Mouse (Mus musculus) forebrain, embryonic 15.5 days (tissue): Measurements from ENCODE around the gene Tmem143. TPM values are rescaled to one million over a fixed set of nuclear protein-coding genes. Genes with fewer than 3 reads are reported as not detected.

Experiments used
- ATAC-seq: fragments of 200-750 bp; cut with Nextera tagmentation; replicated peaks from 2 replicates; pipeline ENCODE4 v1.8.0; 2017; ENCODE audit warnings: mild to moderate bottlenecking, moderate TSS enrichment, moderate library complexity
- H3K27ac ChIP-seq: fragments of 300-500 bp; sonication (generic); replicated peaks from 2 replicates; pipeline ENCODE4 v1.5.1; 2015; ENCODE audit warnings: mild to moderate bottlenecking, inconsistent platforms
- H3K27me3 ChIP-seq: fragments of 300-500 bp; sonication (generic); 2 replicates; pipeline ENCODE4 v1.6.1; 2015; ENCODE audit warnings: inconsistent platforms
- H3K36me3 ChIP-seq: fragments of 300-500 bp; sonication (generic); 2 replicates; pipeline ENCODE4 v1.6.1; 2015; ENCODE audit warnings: mild to moderate bottlenecking, inconsistent platforms
- H3K4me1 ChIP-seq: fragments of 300-500 bp; sonication (generic); 2 replicates; pipeline ENCODE4 v1.6.1; 2015; ENCODE audit warnings: inconsistent platforms
- H3K4me2 ChIP-seq: fragments of 300-500 bp; sonication (generic); replicated peaks from 2 replicates; pipeline ENCODE4 v1.6.1; 2015; ENCODE audit warnings: mild to moderate bottlenecking, inconsistent platforms
- H3K4me3 ChIP-seq: fragments of 300-500 bp; sonication (generic); 2 replicates; pipeline ENCODE4 v1.5.1; 2015; ENCODE audit warnings: mild to moderate bottlenecking, inconsistent platforms
- H3K9ac ChIP-seq: fragments of 300-500 bp; sonication (generic); replicated peaks from 2 replicates; pipeline ENCODE4 v1.6.1; 2015; ENCODE audit warnings: mild to moderate bottlenecking, inconsistent platforms
- H3K9me3 ChIP-seq: fragments of 300-500 bp; sonication (generic); 2 replicates; pipeline ENCODE4 v1.6.1; 2016; ENCODE audit warnings: inconsistent platforms
- WGBS: fragments of 180-500 bp; shearing (Covaris S2); methylation state at CpG from one replicate; pipeline ENCODE4 v1.1.7; 2015; ENCODE audit warnings: mixed read lengths; 5-methylcytosine and 5-hydroxymethylcytosine counted together
- polyA plus RNA-seq: library from polyadenylated mRNA; unstranded; fragments of >200 nt; fragmentation: Nextera tagmentation; extraction: Ambion mirVana; gene quantifications from 2 replicates; pipeline ENCODE4 v1.2.1, GENCODE M21; 2015

Gene Tmem143
- 4.8 and 5.7 TPM in 2 replicates for polyA plus RNA-seq

DNA sequence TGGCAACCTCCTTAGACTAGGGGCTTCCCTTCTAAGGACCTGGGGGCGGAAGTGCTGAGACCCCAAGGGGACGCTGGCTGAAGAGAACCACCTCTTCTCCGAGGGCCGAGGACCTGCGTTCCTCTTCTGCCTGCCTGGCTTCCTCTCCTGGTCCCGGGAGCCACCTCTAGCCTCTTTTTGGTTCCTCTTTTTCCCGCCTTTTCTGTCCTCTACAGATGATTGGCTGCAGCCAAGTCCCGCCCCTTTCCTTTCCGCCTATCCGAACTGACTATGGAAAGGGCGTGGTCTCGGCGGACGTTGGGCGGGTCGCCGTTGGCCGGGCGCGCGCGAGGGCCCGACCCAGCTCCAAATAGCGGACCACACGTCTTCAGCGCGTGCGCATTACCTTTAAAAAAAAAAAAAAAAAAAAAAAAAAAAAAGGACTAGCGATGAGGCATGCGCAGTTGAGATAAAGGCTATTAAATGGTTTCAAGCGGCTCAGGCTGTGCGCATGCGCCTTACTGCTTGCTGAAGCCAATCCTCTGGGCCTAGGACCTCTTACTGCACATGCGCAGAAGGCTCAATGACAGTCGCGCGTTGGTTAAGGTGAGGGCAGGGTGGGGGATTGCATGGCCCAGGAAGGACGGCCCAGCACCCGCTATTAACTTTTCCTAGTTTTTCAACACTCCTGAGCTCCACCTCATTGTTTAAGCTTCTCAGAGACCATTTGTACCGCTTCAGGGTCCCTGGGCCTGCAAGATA lies at the start of gene Tmem143, which contains the start of gene Syngr4:
Gene Tmem143, plus strand, starts transcription at position 425 of the 741 bp plus-strand sequence.
Gene Syngr4, minus strand, starts transcription at position 198 of the 741 bp plus-strand sequence.
- peaks cover 13% of the 10 kb centered on the region for H3K4me1 ChIP-seq
- peak; percentile 89 for ATAC-seq
- WGBS: under 1% methylated on average over 40 of the region's 40 CpGs
- H3K27ac ChIP-seq: peak within 1 kb of the TSS; percentile 72
- H3K9ac ChIP-seq: peak within 1 kb of the TSS; percentile 53
- peak within 1 kb of the TSS; percentile 54 for H3K4me3 ChIP-seq
- H3K36me3 ChIP-seq: no peaks in the 10 kb centered on the region
- no peaks in the 10 kb centered on the region for H3K9me3 ChIP-seq
- H3K27me3 ChIP-seq: no peaks in the 10 kb centered on the region
- H3K4me2 ChIP-seq: peak within 1 kb of the TSS; percentile 87

DNA sequence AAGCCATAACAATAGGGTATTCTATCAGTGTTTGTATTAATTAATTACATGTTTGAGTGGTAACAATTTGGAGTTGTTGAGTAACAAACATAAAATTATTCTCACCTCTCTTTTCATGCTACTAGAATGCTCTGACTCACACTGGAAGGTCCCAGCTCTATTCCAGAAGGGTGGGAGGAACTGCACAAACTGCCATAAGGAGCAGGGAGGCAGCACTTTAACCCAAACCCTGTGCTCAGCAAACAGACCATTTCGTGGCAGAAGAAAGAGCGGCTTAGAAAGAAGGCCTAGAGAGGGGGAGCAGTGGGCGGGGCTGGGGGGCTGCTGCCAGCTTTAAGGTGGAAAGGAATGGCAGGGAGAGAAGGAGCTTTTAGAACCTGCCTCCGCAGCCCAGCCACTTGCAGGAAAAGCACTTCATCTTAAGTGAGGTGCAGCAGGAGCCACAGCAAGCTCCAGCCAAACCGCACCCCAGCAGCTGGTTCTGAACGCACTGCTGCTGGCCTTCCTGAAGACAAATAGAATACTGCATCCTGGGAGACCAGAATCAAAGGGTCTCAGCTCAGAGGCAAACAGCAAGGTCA lies 48.2 kb upstream of the Tmem143 start:
- Histone ChIP-seq H3K27ac (no peak overlapping the region), H3K4me1 (peaks cover 3% of the 10 kb centered on the region; the same call in 1 of the 2 replicates), H3K36me3 (no peaks in the 10 kb centered on the region), H3K4me2 (no peak overlapping the region), H3K27me3 (no peaks in the 10 kb centered on the region), H3K4me3 (no peak overlapping the region), H3K9ac (no peak overlapping the region), H3K9me3 (no peaks in the 10 kb centered on the region)
- WGBS: 2% methylated on average over 6 of the region's 6 CpGs
- ATAC-seq: no peak

DNA sequence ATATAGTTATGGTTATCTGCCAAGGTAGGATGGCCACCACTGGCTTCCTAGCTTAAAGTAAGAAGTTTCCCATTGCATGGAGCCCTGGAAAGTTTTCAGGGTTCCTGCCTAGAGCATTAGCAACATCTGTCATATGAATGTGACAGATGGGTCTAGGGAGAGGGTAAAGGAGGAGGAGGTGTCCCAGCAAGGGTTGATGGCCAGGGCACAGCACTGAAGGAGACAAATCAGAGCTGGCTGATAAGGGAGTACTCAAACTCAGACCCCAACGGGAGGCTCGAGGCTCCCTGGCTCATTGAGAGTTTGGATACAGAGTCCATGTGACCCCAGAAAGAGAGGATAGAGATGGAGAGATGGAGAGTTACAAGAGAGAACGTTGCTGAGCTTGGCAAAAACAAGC lies 46.1 kb upstream of the Tmem143 start:
- no peaks in the 10 kb centered on the region for H3K9me3 ChIP-seq
- ATAC-seq: no peak
- no peak overlapping the region for H3K9ac ChIP-seq
- H3K4me2 ChIP-seq: no peak overlapping the region
- H3K27me3 ChIP-seq: no peaks in the 10 kb centered on the region
- H3K4me3 ChIP-seq: no peak overlapping the region
- 92% methylated on average over 3 of the region's 3 CpGs for WGBS
- H3K27ac ChIP-seq: no peak overlapping the region
- H3K4me1 ChIP-seq: peaks cover 3% of the 10 kb centered on the region; the same call in 1 of the 2 replicates
- no peaks in the 10 kb centered on the region for H3K36me3 ChIP-seq

DNA sequence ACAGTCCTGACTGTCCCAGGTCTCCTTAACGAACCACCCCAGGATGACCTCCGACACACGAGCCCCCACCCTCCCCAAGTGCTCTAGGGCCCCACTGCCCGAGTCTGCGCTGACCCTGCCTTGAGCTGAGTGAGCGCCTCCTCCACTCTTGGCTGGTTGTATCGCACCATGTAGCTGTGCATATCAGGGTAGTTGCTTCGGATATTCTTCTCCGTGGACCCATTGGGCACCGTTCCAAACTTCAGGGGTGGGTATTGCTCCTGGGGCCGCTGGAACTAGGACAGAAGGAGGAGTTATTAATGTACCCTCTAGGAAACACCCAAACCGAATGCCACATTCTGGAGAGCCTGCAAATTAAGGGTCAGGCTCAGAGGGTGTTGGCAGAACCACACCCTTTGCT lies 43.7 kb upstream of the Tmem143 start:
- H3K27me3 ChIP-seq: peaks cover 9% of the 10 kb centered on the region; the same call in 1 of the 2 replicates
- no peak overlapping the region for H3K4me3 ChIP-seq
- peaks cover 14% of the 10 kb centered on the region for H3K4me1 ChIP-seq
- H3K27ac ChIP-seq: no peak overlapping the region
- no peaks in the 10 kb centered on the region for H3K36me3 ChIP-seq
- H3K9me3 ChIP-seq: no peaks in the 10 kb centered on the region
- no peak overlapping the region for H3K4me2 ChIP-seq
- WGBS: 81% methylated on average over 12 of the region's 12 CpGs
- no peak for ATAC-seq
- no peak overlapping the region for H3K9ac ChIP-seq

DNA sequence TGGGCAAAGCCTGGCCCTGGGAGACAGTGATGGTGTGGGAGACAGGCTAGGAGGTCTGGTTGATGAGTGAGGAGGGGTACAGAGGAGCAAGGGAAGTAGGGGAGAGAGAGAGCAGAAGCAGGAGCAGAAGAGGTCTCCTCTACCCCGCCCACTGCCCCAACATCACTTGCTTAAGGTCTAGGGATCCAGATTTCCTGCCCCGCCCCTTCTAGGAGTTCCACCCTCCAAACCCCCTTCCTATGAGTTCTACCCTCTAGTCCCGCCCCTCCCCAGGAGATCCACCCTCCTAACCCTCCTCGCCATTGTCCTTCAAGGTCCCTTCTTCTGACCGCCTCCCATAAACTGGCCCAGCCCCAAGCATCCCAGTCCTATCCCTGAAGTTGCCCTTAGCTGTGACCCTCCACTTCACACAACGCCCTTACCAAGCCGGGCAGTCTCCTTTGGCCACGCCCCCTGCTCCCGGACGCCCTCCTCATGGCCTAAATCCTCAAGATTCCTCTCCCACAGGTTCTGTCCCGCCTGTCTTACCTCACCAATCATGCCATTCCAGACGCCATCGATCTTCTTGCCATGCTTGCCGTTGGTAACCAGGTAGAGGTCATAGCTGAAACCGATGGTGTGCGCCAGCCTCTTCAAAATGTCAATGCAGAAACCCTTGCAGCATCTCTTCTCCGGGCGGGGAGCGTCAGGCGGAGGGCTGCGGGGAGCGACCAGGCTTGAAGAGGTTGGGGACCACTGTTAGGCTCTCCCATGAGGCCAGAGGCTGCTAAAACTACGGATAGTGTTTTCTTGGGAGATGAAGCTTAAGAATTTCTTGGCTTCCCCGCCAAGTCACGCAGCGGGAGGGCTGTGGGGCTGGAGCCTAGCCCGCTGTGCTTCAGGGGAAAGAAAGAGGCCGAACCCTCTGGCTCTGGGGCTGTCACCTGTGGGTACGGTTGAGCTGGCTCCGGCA lies 39.5 kb upstream of the Tmem143 start:
- Histone ChIP-seq H3K9ac (peak overlapping the region; percentile 40), H3K36me3 (no peaks in the 10 kb centered on the region), H3K4me2 (peak overlapping the region; percentile 55), H3K4me3 (peak overlapping the region; percentile 33), H3K27ac (no peak overlapping the region), H3K27me3 (peaks cover 14% of the 10 kb centered on the region), H3K9me3 (no peaks in the 10 kb centered on the region), H3K4me1 (peaks cover 12% of the 10 kb centered on the region)
- no peak; the same call in 1 of the 2 replicates for ATAC-seq
- 3% methylated on average over 30 of the region's 30 CpGs for WGBS

DNA sequence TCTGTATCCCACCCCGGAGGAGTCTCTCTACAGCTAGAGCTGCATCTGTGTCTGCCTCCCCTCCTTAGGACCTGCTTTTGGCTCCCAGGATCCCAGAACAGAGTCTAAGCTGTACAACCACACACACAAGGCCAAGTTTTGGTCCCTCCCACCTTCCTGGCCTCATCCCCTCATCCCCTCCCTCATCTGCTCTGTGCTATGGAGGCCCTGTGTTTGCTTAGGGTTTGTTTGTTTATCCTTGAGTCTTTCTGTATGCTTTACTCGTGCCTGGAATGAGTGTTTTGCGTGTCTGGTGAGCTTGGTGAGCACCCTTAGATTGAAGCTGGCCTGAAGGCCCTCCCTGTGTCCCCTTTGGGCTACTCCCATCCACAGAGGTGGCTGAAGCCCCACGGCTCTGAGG lies 37.7 kb upstream of the Tmem143 start:
- Histone ChIP-seq H3K27ac (no peak overlapping the region), H3K4me1 (peaks cover 12% of the 10 kb centered on the region), H3K27me3 (peaks cover 17% of the 10 kb centered on the region), H3K9ac (no peak overlapping the region), H3K9me3 (no peaks in the 10 kb centered on the region), H3K36me3 (no peaks in the 10 kb centered on the region), H3K4me2 (no peak overlapping the region), H3K4me3 (no peak overlapping the region)
- 69% methylated on average over 4 of the region's 4 CpGs for WGBS
- no peak for ATAC-seq

DNA sequence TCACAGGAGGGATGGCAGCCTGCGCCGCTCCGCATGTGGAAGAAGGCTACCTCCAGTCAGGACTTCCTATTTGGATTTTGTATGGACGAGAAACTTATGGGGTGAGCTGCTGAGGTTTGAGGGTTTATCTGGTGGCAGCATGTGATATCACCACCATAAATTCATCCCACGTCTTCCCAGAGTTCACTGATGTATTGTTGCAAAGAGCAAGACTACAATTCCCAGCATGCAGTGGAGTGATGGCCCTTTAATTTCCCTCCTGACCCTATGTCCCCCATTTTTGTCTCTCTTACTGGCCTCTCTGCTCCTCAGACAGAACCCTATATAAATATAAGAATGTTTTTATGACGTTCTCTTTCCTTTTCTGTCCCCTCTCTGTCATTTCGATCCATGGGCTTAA lies 33.9 kb upstream of the Tmem143 start:
- ATAC-seq: no peak
- no peak overlapping the region for H3K27ac ChIP-seq
- H3K9me3 ChIP-seq: no peaks in the 10 kb centered on the region
- no peak overlapping the region for H3K4me3 ChIP-seq
- 90% methylated on average over 7 of the region's 7 CpGs for WGBS
- H3K9ac ChIP-seq: no peak overlapping the region
- no peaks in the 10 kb centered on the region for H3K36me3 ChIP-seq
- peaks cover 13% of the 10 kb centered on the region for H3K4me1 ChIP-seq
- H3K27me3 ChIP-seq: peaks cover 11% of the 10 kb centered on the region
- no peak overlapping the region for H3K4me2 ChIP-seq

DNA sequence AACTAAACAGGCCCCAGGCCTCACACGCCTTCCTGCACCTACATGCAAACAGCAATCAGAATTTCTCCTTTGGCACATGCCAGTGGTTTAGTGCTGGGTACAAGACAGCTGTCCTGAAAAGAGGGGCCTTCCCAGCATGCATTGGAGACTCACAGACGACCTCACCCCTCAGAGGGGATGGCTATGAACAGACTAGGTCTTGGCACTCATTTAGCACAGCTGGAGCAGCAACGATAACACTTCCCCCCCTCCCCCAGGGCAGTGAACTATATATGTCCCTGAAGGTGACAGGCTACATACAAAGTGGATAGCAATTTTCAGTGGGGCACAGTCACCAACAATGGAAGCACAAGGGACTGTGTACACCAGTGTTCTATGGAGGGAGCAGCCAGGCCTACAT lies 32.3 kb upstream of the Tmem143 start:
- H3K4me2 ChIP-seq: no peak overlapping the region
- ATAC-seq: no peak
- no peak overlapping the region for H3K9ac ChIP-seq
- no peak overlapping the region for H3K27ac ChIP-seq
- H3K27me3 ChIP-seq: peaks cover 10% of the 10 kb centered on the region; the same call in 1 of the 2 replicates
- no peaks in the 10 kb centered on the region for H3K9me3 ChIP-seq
- H3K4me3 ChIP-seq: no peak overlapping the region
- H3K36me3 ChIP-seq: no peaks in the 10 kb centered on the region
- H3K4me1 ChIP-seq: peaks cover 19% of the 10 kb centered on the region
- WGBS: 71% methylated on average over 3 of the region's 3 CpGs

DNA sequence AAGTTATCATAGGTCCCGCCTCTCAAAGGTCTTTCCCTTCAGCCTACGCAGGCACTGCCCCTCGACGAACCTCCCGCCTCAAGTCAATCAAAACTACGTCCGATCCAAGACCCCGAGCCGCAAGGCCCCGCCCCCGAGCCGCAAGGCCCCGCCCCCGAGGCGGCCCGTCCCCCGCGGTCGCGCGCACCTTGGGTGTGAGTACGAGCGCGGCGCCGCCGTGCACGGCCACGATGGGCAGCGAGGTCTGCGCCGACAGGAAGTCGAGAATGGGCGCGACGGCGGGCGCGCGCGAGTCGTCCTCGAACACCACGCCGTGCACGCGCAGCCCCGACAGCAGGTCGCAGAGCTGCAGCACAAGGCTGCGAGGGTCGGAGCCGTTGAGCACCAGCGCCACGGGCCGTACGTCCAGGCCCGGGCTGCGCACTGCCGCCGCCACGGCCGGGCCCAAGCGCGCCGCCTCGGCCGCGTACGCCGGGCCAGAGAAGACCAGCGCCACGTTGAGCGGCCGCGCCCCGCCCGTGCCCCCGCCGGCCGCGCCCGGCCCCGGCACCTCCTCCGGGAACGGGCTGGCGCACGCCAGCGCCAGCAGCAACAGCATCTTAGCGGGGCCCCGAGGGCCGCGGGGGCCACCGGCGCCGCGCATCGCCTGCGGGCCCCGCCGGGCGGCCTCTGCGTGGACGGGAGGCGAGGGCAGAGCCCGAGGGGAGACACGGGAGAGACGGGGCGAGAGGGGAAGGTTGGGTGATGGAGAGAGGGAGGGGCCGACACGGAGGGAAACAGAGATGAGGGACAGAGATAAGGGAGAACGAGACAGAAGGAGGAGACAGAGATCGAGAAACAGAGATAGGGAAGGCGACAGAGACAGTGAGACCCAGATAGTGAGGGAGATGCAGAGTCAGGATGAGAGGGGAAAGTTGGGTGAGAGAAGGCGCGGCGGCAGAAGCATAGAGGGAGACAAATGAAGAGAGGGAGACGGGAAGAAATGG lies 30.5 kb upstream of the Tmem143 start:
- ATAC-seq: peak; percentile 63
- peaks cover 34% of the 10 kb centered on the region for H3K4me1 ChIP-seq
- peak overlapping the region; percentile 55 for H3K4me2 ChIP-seq
- under 1% methylated on average over 115 of the region's 117 CpGs for WGBS
- H3K36me3 ChIP-seq: no peaks in the 10 kb centered on the region
- H3K9ac ChIP-seq: peak overlapping the region; percentile 68
- H3K27ac ChIP-seq: peak overlapping the region; percentile 46
- peaks cover 14% of the 10 kb centered on the region; the same call in 1 of the 2 replicates for H3K27me3 ChIP-seq
- H3K4me3 ChIP-seq: peak overlapping the region; percentile 52
- H3K9me3 ChIP-seq: no peaks in the 10 kb centered on the region

DNA sequence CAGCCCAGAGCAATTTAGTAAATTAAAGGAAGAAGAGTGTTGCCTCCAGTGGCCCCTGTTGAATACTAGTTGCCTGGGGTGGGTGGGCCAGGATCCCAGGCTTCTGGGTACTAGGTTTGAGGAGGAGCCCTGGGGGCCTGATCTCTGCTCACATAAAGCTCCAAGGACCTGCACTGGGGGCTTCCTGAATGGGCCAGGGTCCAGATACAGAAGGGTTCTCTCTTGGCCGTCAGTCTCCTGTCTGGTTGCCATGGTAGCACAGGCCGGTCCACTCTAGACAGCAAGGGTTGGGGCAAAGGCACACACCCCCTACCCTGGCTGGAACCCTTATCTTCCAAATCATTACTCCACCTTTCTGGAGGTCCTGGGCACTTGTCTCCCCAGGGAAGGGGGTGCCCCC lies 28.9 kb upstream of the Tmem143 start:
- no peaks in the 10 kb centered on the region for H3K36me3 ChIP-seq
- H3K9ac ChIP-seq: no peak overlapping the region
- peaks cover 34% of the 10 kb centered on the region for H3K4me1 ChIP-seq
- 2% methylated on average over 2 of the region's 2 CpGs for WGBS
- no peak for ATAC-seq
- peaks cover 12% of the 10 kb centered on the region; the same call in 1 of the 2 replicates for H3K27me3 ChIP-seq
- no peak overlapping the region; the same call in 1 of the 2 replicates for H3K4me3 ChIP-seq
- peak overlapping the region; percentile 55 for H3K4me2 ChIP-seq
- H3K27ac ChIP-seq: peak overlapping the region; percentile 23; the same call in 1 of the 2 replicates
- no peaks in the 10 kb centered on the region for H3K9me3 ChIP-seq
